In the genomic region with DNA sequence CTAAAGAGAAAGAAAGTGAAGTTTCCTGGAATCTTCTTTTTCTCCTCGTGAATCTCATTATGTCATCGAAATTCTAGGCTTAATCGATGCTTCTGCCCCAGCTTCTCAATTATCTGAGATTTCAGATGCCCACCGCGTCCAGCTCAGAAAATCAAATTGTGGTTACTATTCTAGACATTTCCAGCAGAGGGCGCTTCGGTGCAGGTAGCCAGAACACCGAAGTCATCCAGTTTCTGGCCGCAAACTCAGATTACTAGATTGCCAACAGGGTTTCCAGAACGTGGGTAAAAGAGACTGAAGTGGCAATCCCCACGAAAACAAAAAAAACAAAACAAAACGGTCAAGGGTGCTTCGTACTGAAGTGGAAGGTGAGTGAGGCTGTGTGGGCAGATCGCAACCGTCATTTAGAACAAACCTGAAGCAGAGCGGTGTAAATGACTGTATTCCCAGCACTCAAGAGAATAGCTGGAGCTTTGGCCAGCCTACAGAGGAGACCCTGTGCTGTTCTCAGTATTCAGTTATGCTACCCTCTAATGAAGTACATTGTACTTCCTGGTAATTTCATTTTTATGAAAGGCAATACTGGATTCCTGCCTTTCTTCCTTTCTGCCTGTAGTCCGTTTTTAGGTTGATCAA, we compare ENCODE assay signal across 8 mouse cellular contexts.
DNase-seq lines count a peak whose midpoint lies in the region; ATAC-seq lines count a peak whose summit lies in the region.

No protein-coding gene starts in this region.

- H3K4me1 ChIP-seq in hindbrain, embryonic 15.5 days (replicated peaks): no peaks in the 10 kb centered on the region
- H3K4me1 ChIP-seq in midbrain, embryonic 14.5 days (ENCODE audit: control insufficient read depth, insufficient read depth, low read length): no peaks in the 10 kb centered on the region

- H3K4me2 ChIP-seq in hindbrain, embryonic 15.5 days: peak overlapping the region; percentile 49
- H3K4me2 ChIP-seq in midbrain, embryonic 14.5 days (ENCODE audit: low read length): peak overlapping the region; percentile 27

- intact Hi-C loops in left cerebral cortex, postnatal 14 days (cut with DNase I): loop anchor here (5.0 kb wide), 2 partner anchors 82 to 482 kb away; no protein-coding TSS in a partner anchor

- WGBS in hindbrain, embryonic 15.5 days: 22% methylated on average over 17 of the region's 17 CpGs
- 19% methylated on average over 17 of the region's 17 CpGs for WGBS in midbrain, embryonic 14.5 days

- DNase-seq in gastrocnemius, postnatal 10 days: peak; percentile 39
- no peak for DNase-seq in gastrocnemius, postnatal 25 days
- peak; percentile 66 for DNase-seq in brain, adult 2 months (ENCODE audit: low read depth, low spot score)
- DNase-seq in left cerebral cortex, postnatal 14 days (ENCODE audit: low spot score in 2 of 2): peak; percentile 33 to 56
- DNase-seq in midbrain, embryonic 14.5 days: peak; percentile 85
- peak; percentile 3 to 17 for DNase-seq in spleen, postnatal 36 days (ENCODE audit: low spot score in 2 of 2)

- no peak overlapping the region for H3K4me3 ChIP-seq in hindbrain, embryonic 15.5 days
- no peak overlapping the region for H3K4me3 ChIP-seq in midbrain, embryonic 14.5 days (replicated peaks; ENCODE audit: low read depth, low read length)

- no peaks in the 10 kb centered on the region for H3K9me3 ChIP-seq in hindbrain, embryonic 15.5 days
- H3K9me3 ChIP-seq in midbrain, embryonic 14.5 days (ENCODE audit: control insufficient read depth, low read length): no peaks in the 10 kb centered on the region

- no peak overlapping the region for H3K27ac ChIP-seq in hindbrain, embryonic 15.5 days (replicated peaks)
- no peak overlapping the region for H3K27ac ChIP-seq in midbrain, embryonic 14.5 days (replicated peaks; ENCODE audit: low read depth, low read length)

- H3K9ac ChIP-seq in hindbrain, embryonic 15.5 days: no peak overlapping the region
- no peak overlapping the region for H3K9ac ChIP-seq in midbrain, embryonic 14.5 days (replicated peaks; ENCODE audit: low read length)

- H3K36me3 ChIP-seq in hindbrain, embryonic 15.5 days: no peaks in the 10 kb centered on the region
- no peaks in the 10 kb centered on the region for H3K36me3 ChIP-seq in midbrain, embryonic 14.5 days (ENCODE audit: control insufficient read depth, insufficient read depth, low read length)

- H3K27me3 ChIP-seq in hindbrain, embryonic 15.5 days: no peaks in the 10 kb centered on the region
- no peaks in the 10 kb centered on the region for H3K27me3 ChIP-seq in midbrain, embryonic 14.5 days (ENCODE audit: control insufficient read depth, insufficient read depth, low read length)

- 0 out of 2 replicates have a peak, but pooled peaks have one; percentile 39 for ATAC-seq in erythroid progenitor cell, adult 5-6 weeks (replicated peaks; ENCODE audit: low FRiP score, poor library complexity, severe bottlenecking)
- no peak for ATAC-seq in hindbrain, embryonic 15.5 days (ENCODE audit: low FRiP score, low read depth)
- ATAC-seq in midbrain, embryonic 14.5 days (ENCODE audit: low FRiP score, low TSS enrichment): no peak
